Mouse (Mus musculus) gastrocnemius, postnatal 25 days (tissue): ENCODE data around the gene Slc4a10. TPM values are rescaled to one million over a fixed set of nuclear protein-coding genes. Genes with fewer than 3 reads are reported as not detected.

Experiments used
- DNase-seq: peaks from one replicate; pipeline ENCODE4 v3.0.0; 2022
- total RNA-seq, 2 experiments: library from RNA; stranded (reverse); gene quantifications; 1 replicate in 1 of 2; 2 replicates in 1 of 2; pipeline ENCODE4 v1.2.3; 2021

Slc4a10 gene
- total RNA-seq, 2 experiments from 2014 or later = 0.08 TPM; not detected in 1

- DNase-seq = no peak
Measured at GRCm38 (mm10) chr2:62352035-62352434, 305.8 kb downstream of the Slc4a10 start.

GRCm38 (mm10) chr2:62355766-62356165 lies 309.5 kb downstream of the Slc4a10 start:
- no peak for DNase-seq

GRCm38 (mm10) chr2:62356606-62357005 lies 310.3 kb downstream of the Slc4a10 start:
- no peak for DNase-seq

- no peak for DNase-seq
Measured at GRCm38 (mm10) chr2:62357259-62357658, 311.0 kb downstream of the Slc4a10 start.

GRCm38 (mm10) chr2:62360872-62361271 lies 314.6 kb downstream of the Slc4a10 start:
- DNase-seq = no peak

- DNase-seq = no peak
Measured at GRCm38 (mm10) chr2:62361514-62361913, 315.3 kb downstream of the Slc4a10 start.

- no peak for DNase-seq
Measured at GRCm38 (mm10) chr2:62362211-62362610, 315.9 kb downstream of the Slc4a10 start.

- DNase-seq = no peak
Measured at GRCm38 (mm10) chr2:62363606-62364005, 317.3 kb downstream of the Slc4a10 start.

GRCm38 (mm10) chr2:62368349-62369053 lies 322.2 kb downstream of the Slc4a10 start:
- DNase-seq = no peak

- no peak for DNase-seq
Measured at GRCm38 (mm10) chr2:62370048-62370447, 323.8 kb downstream of the Slc4a10 start.

GRCm38 (mm10) chr2:62373692-62374091 lies 327.4 kb downstream of the Slc4a10 start:
- no peak for DNase-seq

Other genes with a start within 250 kb of the Slc4a10 start
- not detected for gene Tbr1, start 243.5 kb upstream of the Slc4a10 start, total RNA-seq